Mouse (Mus musculus) lung, postnatal 36 days (tissue): ENCODE measurements around the gene Ggps1.
"Not testable (repeated sequence)": the region's sequence is repeated elsewhere in the genome, so short reads cannot be mapped to it uniquely, and the experiment has no call there.

Experiments used
- DNase-seq: peaks from one replicate; pipeline ENCODE4 v3.0.0; 2022; ENCODE audit warnings: mixed read lengths

Gene Ggps1

DNA sequence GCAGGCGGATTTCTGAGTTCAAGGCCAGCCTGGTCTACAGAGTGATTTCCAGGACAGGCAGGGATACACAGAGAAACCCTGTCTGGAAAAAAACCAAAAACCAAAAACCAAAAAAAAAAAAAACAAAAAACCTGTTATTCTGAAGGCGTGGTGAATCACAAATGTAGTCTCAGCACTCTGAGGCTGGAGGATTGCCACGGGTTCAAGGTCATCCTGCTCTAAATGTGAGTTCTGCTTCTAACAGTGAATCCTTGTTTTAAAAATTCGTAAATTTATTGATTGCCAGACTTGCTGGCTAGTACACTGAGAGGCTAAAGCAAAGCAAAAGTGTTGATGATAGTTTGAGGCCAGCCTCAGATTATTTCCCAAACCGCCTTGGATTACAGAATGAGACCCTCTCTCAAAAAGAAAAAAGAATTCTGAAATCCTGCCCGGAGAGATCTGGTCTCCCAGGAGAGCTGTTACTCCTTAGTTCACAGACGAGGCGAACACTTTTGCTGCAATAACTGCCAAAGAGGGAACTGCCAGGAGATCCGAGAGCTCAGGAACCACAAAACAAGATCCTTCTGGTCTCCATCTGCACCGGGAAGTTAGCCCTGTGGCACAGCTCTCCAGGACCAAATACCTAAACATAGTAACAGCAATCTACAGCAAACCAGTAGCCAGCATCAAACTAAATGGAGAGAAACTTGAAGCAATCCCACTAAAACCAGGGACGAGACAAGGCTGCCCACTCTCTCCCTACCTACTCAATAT is 27.2 kb downstream of the Ggps1 start:
- DNase-seq = no peak

DNA sequence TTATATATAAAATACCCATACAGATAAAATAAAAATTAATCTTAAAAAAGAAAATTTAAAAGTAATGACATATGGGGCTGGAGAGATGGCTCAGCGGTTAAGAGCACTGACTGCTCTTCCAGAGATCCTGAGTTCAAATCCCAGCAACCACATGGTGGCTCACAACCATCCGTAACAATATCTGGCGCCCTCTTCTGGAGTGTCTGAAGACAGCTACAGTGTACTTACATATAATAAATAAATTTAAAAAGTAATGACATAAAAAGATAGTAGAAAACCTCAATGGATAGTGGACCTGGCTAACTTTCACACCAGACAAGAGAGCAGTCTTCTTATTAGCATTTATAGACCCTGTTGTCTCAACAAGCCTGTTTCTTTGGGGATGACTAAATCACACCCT is 27.9 kb downstream of the Ggps1 start:
- DNase-seq = not testable (repeated sequence)

DNA sequence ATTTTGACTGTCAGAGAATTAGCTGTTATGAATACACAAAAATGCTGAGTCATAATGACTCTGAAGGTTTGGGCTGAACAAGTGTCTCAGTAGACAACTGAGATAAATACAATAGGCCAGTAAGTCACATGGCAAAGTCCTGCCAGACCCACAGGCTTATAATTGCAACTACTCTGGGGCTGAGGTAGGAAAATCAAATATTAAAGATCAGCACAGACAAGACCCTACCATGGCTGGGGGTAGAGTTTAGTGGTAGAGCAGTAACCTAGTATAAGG is 29.3 kb downstream of the Ggps1 start:
- DNase-seq = peak; percentile 28

DNA sequence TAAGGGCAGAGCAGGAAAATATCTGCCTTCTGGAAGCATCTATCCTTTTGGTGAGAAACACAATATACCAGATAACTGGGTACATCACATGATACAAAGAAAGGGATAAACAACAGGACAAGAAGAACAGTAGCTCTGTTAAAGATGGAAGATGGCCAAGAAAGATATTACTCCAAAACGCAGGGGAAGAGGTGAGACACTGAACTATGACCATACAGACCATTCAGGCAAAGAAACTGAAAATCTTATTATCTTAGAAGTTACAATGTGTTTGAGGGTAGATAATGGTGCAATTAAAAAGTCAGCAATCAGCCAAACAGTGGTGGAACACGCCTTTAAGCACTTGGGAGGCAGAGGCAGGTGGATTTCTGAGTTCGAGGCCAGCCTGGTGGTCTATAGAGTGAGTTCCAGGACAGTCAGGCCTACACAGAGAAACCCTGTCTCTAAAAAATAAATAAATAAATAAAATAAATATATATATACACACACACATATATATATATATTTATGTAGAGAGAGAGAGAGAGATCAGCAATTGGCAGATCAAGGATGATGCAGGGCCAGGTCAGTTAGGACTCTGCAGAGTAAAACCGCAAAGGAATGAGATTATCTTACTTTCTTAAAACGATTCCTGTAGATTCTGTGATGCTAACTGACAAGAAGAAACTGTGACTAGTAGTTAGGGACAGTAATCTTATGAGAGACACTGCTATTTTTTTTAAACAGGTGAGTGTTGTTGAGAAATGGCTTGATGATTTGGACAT is 29.8 kb downstream of the Ggps1 start:
- no peak for DNase-seq

DNA sequence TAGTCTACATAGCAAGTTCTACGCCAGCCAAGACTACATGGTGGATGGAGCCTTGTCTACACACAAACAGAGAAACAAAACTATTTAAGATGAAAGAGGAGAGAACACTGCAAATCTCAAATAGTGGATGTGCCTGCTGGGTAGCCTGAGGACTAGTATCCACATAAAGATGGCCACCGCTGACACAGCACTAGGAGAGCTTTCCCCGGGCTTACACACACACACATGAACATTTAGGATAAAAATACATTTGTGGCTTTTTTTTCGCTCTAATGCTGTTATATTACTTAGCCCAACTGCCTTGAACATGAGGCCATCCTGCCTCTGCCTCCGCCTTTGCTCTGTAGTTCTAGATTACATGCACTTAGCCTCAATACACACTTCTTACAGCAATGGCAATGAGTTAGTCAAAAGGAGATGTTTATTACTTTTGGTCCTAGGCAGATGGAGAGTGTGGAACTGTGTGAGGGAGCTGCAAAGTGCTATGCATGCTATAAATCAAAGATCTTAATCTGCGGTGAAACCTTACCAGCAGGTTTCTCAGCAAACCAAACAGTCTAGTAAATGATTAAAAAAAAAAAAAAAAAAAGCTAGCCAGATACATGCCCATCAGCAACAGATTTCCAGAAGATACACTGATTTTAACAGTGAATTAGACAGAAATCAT is 37.0 kb downstream of the Ggps1 start:
- DNase-seq = no peak

DNA sequence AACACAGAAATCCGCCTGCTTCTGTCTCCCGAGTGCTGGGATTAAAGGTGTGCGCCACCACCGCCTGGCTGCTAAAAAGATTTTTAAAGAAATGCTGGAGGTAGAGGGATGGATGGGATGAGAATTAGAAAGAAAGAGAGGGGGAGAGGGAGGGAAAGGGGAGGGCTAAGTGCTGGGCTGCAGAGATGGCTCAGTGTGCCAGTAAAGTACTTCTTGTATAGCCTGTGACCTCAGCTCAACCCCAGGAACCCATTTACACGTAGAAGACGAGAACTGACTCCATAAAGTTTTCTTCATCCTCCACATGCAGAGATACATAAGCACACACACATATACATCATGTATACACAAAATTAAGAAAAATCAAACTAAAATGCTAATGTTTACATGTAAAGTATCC is 37.7 kb downstream of the Ggps1 start:
- no peak for DNase-seq

DNA sequence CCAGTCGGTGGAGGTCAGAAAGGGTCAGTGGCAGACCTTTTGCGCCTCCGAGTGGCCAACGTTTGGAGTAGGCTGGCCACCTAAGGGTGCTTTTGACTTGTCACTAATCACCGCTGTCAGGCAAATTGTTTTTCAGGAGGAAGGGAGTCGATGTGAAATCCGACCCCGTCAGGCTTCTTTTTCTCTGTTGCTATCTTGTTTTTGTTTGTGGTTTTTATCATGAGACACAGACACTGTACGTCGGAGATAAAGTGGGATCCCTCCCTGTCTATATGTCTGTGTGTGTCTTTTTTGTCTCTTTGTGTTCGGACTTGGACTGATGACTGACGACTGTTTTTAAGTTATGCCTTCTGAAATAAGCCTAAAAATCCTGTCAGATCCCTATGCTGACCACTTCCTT is 41.9 kb downstream of the Ggps1 start:
- DNase-seq = not testable (repeated sequence)

DNA sequence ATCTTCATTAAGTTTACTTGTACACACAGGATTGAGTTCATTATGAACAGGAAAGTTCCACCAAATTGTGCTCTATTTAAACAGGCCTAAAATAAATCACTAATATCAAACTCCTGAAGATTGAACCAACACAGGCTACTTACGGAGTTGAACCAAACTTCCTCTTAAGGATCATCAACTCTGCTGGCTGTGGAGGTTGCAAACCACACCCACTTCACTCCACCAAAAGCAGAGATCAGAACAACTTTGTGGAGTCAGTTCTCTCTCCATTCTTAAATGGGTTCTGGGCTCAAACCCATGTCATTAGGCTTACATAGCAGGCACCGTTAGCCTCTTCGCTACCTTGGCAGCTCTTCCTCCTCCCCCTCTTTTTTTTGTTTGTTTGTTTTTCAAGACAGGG is 44.4 kb downstream of the Ggps1 start:
- no peak for DNase-seq

DNA sequence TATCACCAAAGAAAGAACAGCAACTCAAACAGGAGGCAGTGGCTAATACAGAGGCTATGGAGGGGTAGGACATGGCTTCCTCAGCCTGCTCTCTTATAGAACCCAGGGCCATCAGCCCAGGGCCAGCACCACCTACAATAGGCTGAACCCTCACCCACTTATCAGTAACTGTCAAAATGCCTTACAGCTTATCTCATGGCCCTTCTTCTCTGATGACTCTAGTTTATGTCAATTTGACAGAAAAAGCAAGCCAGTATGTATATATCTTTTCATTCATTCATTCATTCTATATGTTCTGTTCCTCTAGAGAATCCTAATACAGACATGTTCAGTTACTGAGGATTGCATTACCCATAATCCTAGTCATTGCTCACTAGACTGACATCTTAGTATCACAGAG is 45.0 kb downstream of the Ggps1 start:
- no peak for DNase-seq

DNA sequence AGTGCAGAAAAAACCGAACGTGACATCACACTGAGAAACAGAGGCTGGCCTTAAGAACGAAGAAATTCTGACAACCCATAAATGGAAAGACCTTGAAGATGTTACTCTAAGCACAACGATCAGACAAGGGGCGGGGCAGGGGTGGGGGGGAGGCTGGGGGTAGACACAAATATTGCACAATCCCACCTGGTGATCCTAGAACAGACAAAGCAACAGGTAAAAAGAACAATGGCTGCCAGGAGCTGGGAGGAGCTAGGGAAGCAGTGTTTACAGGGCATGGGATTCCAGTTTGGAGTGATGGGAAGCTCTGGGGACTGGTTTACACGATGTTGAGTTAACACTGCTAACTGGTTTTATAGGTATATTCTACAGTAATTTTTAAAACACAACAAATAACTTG is 47.7 kb downstream of the Ggps1 start:
- DNase-seq = no peak

DNA sequence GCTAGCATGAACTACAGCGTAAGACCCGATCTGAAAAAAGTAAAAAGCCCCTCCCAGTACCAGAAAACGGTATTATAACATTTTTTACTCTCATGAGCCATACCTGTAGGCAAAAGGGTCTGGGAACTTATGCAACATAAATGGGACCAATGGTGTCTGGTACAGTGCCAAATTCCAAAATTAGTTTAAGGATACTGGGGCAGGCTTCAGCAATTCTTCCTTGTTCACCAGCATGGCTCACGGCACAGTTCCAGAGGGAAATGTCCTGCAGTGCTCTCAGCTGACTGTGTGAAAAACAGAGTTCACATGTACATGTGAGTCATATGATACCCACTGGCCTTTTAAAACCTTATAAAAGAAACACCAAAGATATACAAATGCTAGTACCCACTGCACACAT is 48.7 kb downstream of the Ggps1 start:
- no peak for DNase-seq

DNA sequence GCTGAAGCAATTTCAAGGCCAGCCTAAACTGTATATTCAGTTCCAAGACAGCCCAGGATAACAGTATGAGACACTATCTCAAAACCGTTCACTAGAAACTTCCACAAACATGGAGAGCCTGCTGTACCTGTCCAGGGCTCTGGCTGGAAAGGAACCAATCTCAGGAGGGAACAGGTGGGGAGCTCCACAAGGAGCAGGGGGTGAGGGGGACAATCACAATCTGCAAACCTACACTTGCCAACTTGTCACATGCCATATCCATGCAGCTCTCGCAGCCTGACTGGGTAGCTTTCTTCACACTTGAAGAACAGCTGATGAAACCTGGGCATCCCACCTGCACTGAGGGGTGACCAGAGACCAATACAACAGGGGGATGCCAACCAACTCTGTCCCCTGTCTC is 49.3 kb downstream of the Ggps1 start:
- DNase-seq = no peak

DNA sequence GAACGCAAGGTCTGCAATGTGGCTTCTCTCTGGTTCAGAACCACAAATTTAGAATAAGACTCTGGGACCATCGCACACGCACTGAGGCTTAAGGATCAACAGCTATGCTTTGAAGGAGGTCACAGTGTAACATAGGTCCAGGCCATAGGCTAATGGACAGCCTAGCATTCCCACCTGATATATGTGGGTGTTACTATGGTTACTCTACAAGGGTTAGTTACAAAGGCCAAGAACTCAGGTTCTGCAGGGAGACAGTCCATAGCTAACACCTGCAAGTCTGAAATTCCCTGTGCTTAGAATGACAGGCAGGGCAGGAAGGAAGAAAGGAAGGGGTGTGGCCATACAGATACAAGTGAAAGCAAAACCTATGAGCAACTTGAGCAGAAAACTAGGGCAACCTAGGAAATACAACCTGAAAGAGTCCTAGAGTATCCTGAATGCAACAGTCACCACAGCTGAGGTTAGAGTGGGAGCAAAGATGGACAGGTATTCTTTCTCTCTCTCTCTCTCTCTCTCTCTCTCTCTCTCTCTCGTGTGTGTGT is 51.8 kb downstream of the Ggps1 start:
- no peak for DNase-seq

DNA sequence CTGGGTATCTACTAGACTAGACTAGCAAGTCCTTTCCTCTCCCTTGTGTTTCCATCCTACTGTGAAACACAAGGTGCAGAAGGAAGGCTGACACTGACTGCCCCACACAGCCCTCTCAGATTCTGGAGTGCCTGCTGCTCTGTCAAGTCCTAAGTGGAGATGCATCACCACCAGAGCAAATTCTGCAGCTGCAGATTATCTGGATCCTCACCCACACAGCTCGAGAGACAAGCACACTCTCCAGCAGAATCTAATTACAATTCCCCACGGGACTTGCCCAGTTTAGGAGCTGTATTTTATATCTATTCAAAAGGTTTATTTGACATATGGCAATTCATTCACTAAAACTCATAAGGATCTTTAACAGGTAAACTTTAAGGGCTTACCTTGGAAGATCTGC is 57.2 kb downstream of the Ggps1 start:
- no peak for DNase-seq

DNA sequence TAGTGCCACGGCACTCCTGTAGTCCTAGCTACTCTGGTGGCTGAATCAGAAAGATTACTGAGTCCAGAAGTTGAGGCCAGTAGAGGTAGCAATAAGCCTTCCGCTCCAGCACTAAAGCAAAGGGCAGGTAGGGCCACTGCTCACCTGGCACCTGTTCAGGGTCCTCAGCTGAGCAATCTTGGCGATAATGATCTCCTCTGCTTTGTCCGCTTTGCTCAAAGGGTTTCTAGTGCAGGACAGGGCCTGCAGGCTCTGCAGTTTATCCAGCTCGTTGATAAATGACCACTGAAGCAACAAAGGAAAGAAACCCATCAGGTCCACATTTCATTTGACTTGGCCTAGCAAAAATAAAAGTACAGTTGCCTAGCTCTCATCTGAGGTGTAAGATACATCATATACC is 58.3 kb downstream of the Ggps1 start:
- no peak for DNase-seq

DNA sequence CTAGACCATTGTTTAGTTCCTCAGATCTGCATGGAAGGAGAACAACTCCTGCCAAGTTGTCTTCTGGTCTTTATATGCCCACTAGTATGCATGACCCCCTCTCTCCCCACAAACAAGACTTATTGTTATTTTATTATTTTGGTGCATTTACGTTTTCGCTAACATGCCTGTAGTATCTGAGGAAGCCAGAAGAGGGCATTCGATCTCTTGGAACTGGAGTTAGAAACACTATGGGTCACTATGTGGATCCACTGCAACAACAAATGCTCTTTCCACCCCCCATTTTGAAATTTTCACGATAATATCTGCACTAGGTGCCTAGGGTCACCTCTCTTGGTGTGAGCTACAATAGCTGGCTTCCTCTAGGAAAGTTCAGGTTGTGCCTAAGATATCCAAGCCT is 59.2 kb downstream of the Ggps1 start:
- DNase-seq = peak; percentile 9

DNA sequence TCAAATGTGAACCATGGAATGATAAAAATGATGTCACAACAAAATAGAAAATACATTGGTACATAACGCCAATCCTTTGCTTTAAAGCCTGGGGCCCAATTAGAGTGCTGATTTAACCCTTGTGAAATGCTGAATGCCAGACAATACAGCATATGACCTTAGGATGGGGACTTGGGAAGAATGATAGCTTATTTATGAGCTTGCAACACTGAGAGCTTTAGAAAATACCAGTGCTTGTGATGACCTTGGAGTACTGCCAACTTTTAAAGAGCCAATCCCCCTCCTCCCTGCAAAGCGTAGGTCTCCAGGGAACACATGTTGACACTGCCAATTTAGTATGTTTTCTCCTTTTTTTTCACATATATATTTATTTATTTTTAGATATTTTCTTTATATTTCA is 60.6 kb downstream of the Ggps1 start:
- no peak for DNase-seq
